Mouse (Mus musculus) large intestine, adult 2 months (tissue): ENCODE measurements around the gene Apbb2. TPM values are rescaled to one million over a fixed set of nuclear protein-coding genes. Genes with fewer than 3 reads are reported as not detected.

Experiments used
- DNase-seq: peaks from one replicate; pipeline ENCODE4 v3.0.0-alpha.2; 2012; ENCODE audit warnings: low read depth, low spot score
- WGBS: fragments of 180-500 bp; shearing (Covaris S2); methylation state at CpG from one replicate; pipeline ENCODE4 v1.1.7; 2018; 5-methylcytosine and 5-hydroxymethylcytosine counted together
- polyA plus RNA-seq: library from polyadenylated mRNA; depleted of rRNA; stranded (reverse); fragments of >200 nt; gene quantifications from 2 replicates; pipeline ENCODE4 v1.2.3, GENCODE M21; 2012

The Apbb2 gene
- polyA plus RNA-seq, 1 experiment: 4.7 TPM

GRCm38 (mm10) chr5:66604423-66604822, 14.2 kb downstream of the Apbb2 start:
- 80% methylated on average over 4 of the region's 4 CpGs for WGBS

GRCm38 (mm10) chr5:66603746-66604145, 14.8 kb downstream of the Apbb2 start:
- WGBS: 54% methylated on average over 8 of the region's 8 CpGs
- DNase-seq: no peak

More at GRCm38 (mm10) chr5:66604423-66604822, 14.2 kb downstream of the Apbb2 start:
- DNase-seq: no peak

GRCm38 (mm10) chr5:66603223-66603622, 15.4 kb downstream of the Apbb2 start:
- WGBS: 28% methylated on average over 7 of the region's 7 CpGs
- DNase-seq: no peak

GRCm38 (mm10) chr5:66602287-66602820, 16.2 kb downstream of the Apbb2 start:
- WGBS: 37% methylated on average over 9 of the region's 9 CpGs
- DNase-seq: no peak

GRCm38 (mm10) chr5:66600415-66600814, 18.2 kb downstream of the Apbb2 start:
- 83% methylated on average over 8 of the region's 8 CpGs for WGBS
- no peak for DNase-seq

- 65% methylated on average over 9 of the region's 9 CpGs for WGBS
- no peak for DNase-seq
Measured at GRCm38 (mm10) chr5:66599888-66600287, 18.7 kb downstream of the Apbb2 start.

- WGBS: 72% methylated on average over 3 of the region's 3 CpGs
- DNase-seq: no peak
Measured at GRCm38 (mm10) chr5:66596296-66596695, 22.3 kb downstream of the Apbb2 start.

GRCm38 (mm10) chr5:66594881-66595280, 23.7 kb downstream of the Apbb2 start:
- no peak for DNase-seq
- 90% methylated on average over 14 of the region's 14 CpGs for WGBS

GRCm38 (mm10) chr5:66586236-66586745, 32.3 kb downstream of the Apbb2 start:
- no peak for DNase-seq
- 82% methylated on average over 6 of the region's 6 CpGs for WGBS

- 86% methylated on average over 4 of the region's 4 CpGs for WGBS
- DNase-seq: no peak
Measured at GRCm38 (mm10) chr5:66583019-66583406, 35.6 kb downstream of the Apbb2 start.

- no peak for DNase-seq
- 86% methylated on average over 17 of the region's 17 CpGs for WGBS
Measured at GRCm38 (mm10) chr5:66582281-66583018, 36.1 kb downstream of the Apbb2 start.

GRCm38 (mm10) chr5:66579066-66579465, 39.5 kb downstream of the Apbb2 start:
- 48% methylated on average over 4 of the region's 4 CpGs for WGBS
- no peak for DNase-seq

- WGBS: 74% methylated on average over 9 of the region's 9 CpGs
- no peak for DNase-seq
Measured at GRCm38 (mm10) chr5:66576299-66576698, 42.3 kb downstream of the Apbb2 start.

GRCm38 (mm10) chr5:66575148-66575547, 43.4 kb downstream of the Apbb2 start:
- no peak for DNase-seq
- 83% methylated on average over 13 of the region's 13 CpGs for WGBS

- 87% methylated on average over 4 of the region's 4 CpGs for WGBS
- no peak for DNase-seq
Measured at GRCm38 (mm10) chr5:66573266-66573665, 45.3 kb downstream of the Apbb2 start.

- 71% methylated on average over 13 of the region's 13 CpGs for WGBS
- DNase-seq: no peak
Measured at GRCm38 (mm10) chr5:66572086-66572855, 46.3 kb downstream of the Apbb2 start.

- DNase-seq: no peak
- 70% methylated on average over 5 of the region's 5 CpGs for WGBS
Measured at GRCm38 (mm10) chr5:66570709-66571108, 47.9 kb downstream of the Apbb2 start.

GRCm38 (mm10) chr5:66569141-66569801, 49.3 kb downstream of the Apbb2 start:
- no peak for DNase-seq
- 78% methylated on average over 9 of the region's 9 CpGs for WGBS

- 69% methylated on average over 5 of the region's 5 CpGs for WGBS
- no peak for DNase-seq
Measured at GRCm38 (mm10) chr5:66568002-66568401, 50.6 kb downstream of the Apbb2 start.

GRCm38 (mm10) chr5:66567424-66567823, 51.2 kb downstream of the Apbb2 start:
- DNase-seq: no peak
- 89% methylated on average over 6 of the region's 6 CpGs for WGBS
